Mouse (Mus musculus): ENCODE results near the gene Apol9b.

- TF ChIP-seq CTCF (IDR thresholded peaks at IDR 0.05; ENCODE audit: control insufficient read depth, insufficient read depth, low read length) (no peak), POLR2A (IDR thresholded peaks at IDR 0.05; ENCODE audit: borderline replicate concordance, control insufficient read depth, low read depth, low read length) (no peak)
Measured at GRCm38 (mm10) chr15:77757586-77758226, 28.9 kb downstream of the Apol9b start.

Data from bone marrow, adult 2 months (tissue).